Mouse (Mus musculus): ENCODE data around the gene Vmn1r193.
"Not testable (repeated sequence)": the region's sequence is repeated elsewhere in the genome, so short reads cannot be mapped to it uniquely, and the experiment has no call there.

Gene Vmn1r193

GRCm38 (mm10) chr13:22223060-22223459 lies at the start of gene Vmn1r193:
Gene Vmn1r193 (minus strand): TSS chr13:22223160.
- not testable (repeated sequence) for DNase-seq

- no peak for DNase-seq
Measured at GRCm38 (mm10) chr13:22271721-22272120, 48.8 kb upstream of the Vmn1r193 start.

DNA sequence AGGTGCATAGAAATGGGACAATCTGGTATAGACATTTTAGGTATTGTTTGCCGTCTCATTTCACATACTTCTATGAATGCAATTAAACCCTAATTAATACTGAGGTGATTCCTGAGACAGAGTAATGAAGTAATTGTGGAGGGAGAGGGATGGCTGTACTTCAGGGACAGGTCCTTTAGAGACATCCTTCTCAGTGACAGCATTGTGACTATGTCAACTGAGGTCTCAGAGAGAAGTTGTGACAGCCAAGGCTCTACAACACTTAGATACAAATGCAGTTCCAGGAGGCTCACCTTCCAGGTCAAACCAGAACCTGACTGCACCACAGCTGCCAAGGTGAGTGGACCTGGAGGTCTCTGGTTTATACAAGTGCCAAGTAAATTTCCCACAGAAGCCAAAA lies 47.3 kb upstream of the Vmn1r193 start, which contains the start of gene Vmn1r195:
Gene Vmn1r195 (plus strand): TSS at position 301 of the 400 bp plus-strand sequence.
- DNase-seq: not testable (repeated sequence)

DNA sequence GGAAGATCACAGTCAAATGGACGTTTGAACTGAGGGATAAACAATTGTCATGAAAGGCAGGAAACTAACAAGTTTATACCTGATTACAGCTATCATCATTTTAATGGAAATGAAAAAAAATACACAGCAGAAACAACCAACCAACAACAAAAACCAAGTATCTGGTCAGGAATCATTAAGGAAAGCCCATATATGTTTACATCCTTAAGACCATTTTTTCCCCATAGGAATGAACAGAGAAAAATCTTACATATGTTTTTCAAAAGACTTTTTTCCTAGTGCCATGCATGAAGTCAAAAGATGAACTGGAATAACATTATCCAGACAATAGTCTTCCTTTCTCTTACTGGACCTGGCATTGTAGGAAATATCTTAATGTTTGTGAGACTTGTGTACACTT lies 21.0 kb upstream of the Vmn1r193 start, which contains the start of gene Vmn1r194:
Gene Vmn1r194 (plus strand): TSS at position 301 of the 400 bp plus-strand sequence.
- no peak for DNase-seq

DNA sequence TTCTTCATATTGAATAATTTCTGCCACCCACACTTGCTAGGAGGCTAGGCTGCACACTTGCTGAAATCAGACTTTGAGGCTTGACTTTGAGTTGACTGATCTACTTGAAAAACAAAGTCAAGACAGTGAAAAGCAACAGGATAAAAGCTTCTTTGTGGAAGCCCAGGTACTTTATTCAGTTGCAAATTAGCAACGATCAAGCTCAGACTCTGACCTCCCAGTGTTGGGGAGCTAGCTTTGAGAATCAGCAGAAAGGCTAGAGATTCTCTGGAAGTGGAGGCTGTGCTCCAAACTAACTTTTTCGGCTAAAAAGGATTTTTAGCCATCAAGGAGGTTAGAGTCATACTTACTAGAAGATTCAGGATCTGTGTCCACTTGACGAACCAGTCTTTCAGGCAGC lies 30.2 kb downstream of the Vmn1r193 start:
- not testable (repeated sequence) for DNase-seq

DNA sequence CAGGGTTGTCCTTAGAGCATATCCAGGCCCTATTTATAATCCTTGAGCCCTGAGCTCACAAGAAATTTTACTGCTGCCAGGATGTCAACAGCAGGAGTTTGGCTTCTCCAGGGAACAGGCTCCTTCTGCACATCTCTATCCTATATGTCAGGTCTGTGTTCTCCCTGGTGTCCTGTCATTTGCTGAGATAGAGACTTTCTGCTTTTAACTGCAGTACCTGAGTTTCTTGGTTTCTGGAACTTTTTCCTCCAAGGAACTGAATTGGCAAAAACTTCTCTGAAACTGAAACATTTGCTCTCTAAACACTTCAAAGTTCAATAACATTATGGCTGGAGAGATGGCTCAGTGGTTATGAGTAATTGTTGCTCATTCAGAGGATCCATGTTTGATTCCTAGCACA lies 31.9 kb downstream of the Vmn1r193 start, which contains the start of gene Vmn1r192:
Gene Vmn1r192 (minus strand): TSS at position 101 of the 400 bp plus-strand sequence.
- DNase-seq: no peak

GRCm38 (mm10) chr13:22190385-22190784 lies 32.6 kb downstream of the Vmn1r193 start:
- no peak for DNase-seq

- no peak for DNase-seq
Measured at GRCm38 (mm10) chr13:22189313-22189712, 33.6 kb downstream of the Vmn1r193 start.

- no peak for DNase-seq
Measured at GRCm38 (mm10) chr13:22183869-22184268, 39.1 kb downstream of the Vmn1r193 start, which contains the start of gene Vmn1r191. Gene Vmn1r191 (minus strand): TSS chr13:22183969.

GRCm38 (mm10) chr13:22168416-22168815 lies 54.5 kb downstream of the Vmn1r193 start:
- DNase-seq: no peak

Data from kidney, postnatal 25 days (tissue).